Mouse (Mus musculus) cerebellum, adult 2 months (tissue): Measurements from ENCODE around the gene Fcer2a. TPM values are rescaled to one million over a fixed set of nuclear protein-coding genes. Genes with fewer than 3 reads are reported as not detected.

Experiments used
- DNase-seq, 2 experiments: peaks; one replicate each; pipeline ENCODE4 v3.0.0; 2021
- H3K27ac ChIP-seq: fragments of 200-500 bp; 2 replicates; pipeline ENCODE4 v1.5.1; 2012; ENCODE audit warnings: low read length, control low read depth, inconsistent platforms; ENCODE audit not compliant: insufficient read depth
- H3K27me3 ChIP-seq: fragments of 200-500 bp; 2 replicates; pipeline ENCODE4 v1.6.1; 2012; ENCODE audit warnings: inconsistent platforms, mild to moderate bottlenecking, low read length, moderate library complexity; ENCODE audit not compliant: control insufficient read depth, insufficient read depth
- H3K4me1 ChIP-seq: fragments of 200-500 bp; 2 replicates; pipeline ENCODE4 v1.6.1; 2011; ENCODE audit warnings: low read length; ENCODE audit not compliant: control insufficient read depth, insufficient read depth
- H3K4me3 ChIP-seq: fragments of 200-500 bp; replicated peaks from 2 replicates; pipeline ENCODE3; 2011; ENCODE audit warnings: mild to moderate bottlenecking, low read depth, low read length, control low read depth; ENCODE audit not compliant: insufficient read depth
- CTCF ChIP-seq: fragments of 200-500 bp; IDR thresholded peaks from 2 replicates; pipeline ENCODE4 v1.5.1; 2011; ENCODE audit warnings: low read depth, mild to moderate bottlenecking, control low read depth, low read length, moderate library complexity, borderline replicate concordance; ENCODE audit not compliant: insufficient read depth
- POLR2A ChIP-seq: fragments of 200-500 bp; IDR thresholded peaks from 2 replicates; pipeline ENCODE4 v1.6.1; 2011; ENCODE audit warnings: low read length, control low read depth, borderline replicate concordance; ENCODE audit not compliant: insufficient read depth
- WGBS: fragments of 180-500 bp; shearing (Covaris S2); methylation state at CpG from one replicate; pipeline ENCODE4 v1.1.7; 2018; 5-methylcytosine and 5-hydroxymethylcytosine counted together
- polyA plus RNA-seq: library from polyadenylated mRNA; depleted of rRNA; stranded (reverse); fragments of >200 nt; gene quantifications from 2 replicates; pipeline ENCODE4 v1.2.3, GENCODE M21; 2012

Fcer2a gene
- polyA plus RNA-seq, 1 experiment = 0.47 TPM

DNA sequence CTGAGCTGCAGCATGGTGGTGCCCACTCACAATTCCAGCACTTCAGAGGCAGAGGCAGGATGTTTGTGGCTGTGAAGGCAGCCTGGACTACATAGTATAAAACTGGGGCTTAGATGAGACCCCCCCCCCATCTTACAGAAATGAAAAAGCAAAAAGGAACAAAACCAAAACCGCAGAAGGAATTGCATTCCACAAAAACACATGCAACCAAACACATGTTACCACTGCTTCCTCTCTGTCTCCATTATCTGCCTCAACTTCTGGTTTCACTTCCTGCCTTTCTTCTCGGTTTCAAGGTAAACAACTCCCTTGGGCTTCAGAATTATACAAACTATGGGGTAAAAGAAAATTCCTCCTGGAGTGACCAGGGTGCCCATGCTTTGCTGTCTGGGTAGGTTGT, 17.7 kb upstream of the Fcer2a start:
- WGBS = 68% methylated on average over 2 of the region's 2 CpGs
- Histone ChIP-seq H3K4me3 (no peak overlapping the region), H3K27me3 (no peaks in the 10 kb centered on the region), H3K4me1 (no peaks in the 10 kb centered on the region), H3K27ac (no peak overlapping the region)
- DNase-seq = no peak
- no peak for TF ChIP-seq CTCF
- no peak for TF ChIP-seq POLR2A

DNA sequence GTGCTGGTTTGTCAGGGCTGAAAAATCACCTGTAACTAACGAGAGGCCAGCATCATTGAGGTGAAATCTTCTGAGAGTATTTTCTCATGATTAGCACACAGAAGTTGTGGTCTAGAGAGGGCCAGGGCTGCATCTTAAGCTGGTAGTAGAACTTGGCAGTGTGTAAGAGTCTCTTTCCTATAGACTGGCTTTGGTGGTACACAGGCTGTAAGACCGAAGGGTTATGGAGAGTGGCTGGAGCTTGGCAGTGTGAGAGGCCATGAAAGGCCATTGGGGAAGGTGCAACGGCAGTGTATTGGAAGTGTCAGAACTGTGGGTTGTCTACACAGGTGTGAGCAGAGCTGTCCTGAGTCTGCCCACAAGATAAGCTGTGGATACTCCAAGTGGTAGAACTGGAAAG, 16.3 kb upstream of the Fcer2a start:
- H3K4me3 ChIP-seq = no peak overlapping the region
- TF ChIP-seq CTCF (no peak), POLR2A (no peak)
- no peak overlapping the region for H3K27ac ChIP-seq
- 79% methylated on average over 3 of the region's 3 CpGs for WGBS
- no peaks in the 10 kb centered on the region for H3K4me1 ChIP-seq
- no peaks in the 10 kb centered on the region for H3K27me3 ChIP-seq
- DNase-seq = no peak

DNA sequence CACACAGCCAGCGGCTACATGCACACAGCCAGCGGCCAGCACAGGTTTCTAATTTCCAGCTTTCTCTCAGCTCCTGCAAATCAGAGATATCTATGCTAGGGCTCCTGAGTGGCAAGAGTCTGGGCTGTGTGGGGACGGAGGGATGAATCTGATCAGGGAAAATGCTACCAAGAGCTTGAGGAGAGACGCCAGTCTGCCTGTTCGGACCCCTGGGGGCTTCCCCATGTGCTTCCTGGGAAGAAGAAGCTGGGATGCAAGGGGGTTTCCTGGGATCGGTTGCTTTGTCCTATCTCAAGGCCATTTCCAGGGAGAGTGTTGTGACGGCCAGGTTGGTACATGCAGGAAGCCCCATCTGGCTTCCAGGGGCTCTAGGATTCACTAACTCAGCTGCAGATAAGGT, 13.6 kb upstream of the Fcer2a start:
- DNase-seq = no peak
- no peak for TF ChIP-seq POLR2A
- no peak for TF ChIP-seq CTCF
- no peaks in the 10 kb centered on the region for H3K4me1 ChIP-seq
- 64% methylated on average over 7 of the region's 7 CpGs for WGBS
- no peak overlapping the region for H3K4me3 ChIP-seq
- no peaks in the 10 kb centered on the region for H3K27me3 ChIP-seq
- no peak overlapping the region for H3K27ac ChIP-seq

DNA sequence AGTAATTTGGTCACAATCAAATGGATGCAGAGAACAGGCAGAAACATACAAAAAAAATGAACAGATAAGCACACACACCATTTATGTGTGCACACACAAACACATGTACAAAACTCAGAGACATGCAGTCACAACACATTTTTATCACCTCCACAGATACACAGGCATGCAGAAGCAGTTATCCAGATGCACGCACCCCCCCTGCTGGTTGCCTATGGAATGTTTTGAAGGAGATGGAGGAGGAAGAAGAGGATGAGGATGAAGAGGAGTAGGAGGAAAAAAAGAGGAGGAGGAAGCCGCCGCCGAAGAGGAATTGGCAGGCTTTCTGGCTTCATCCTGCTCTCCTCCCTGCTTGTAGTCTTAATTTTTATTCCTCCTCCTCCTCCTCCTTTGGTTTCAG, 11.7 kb upstream of the Fcer2a start:
- WGBS = 35% methylated on average over 4 of the region's 4 CpGs
- no peaks in the 10 kb centered on the region for H3K27me3 ChIP-seq
- no peak overlapping the region for H3K4me3 ChIP-seq
- H3K27ac ChIP-seq = no peak overlapping the region
- no peaks in the 10 kb centered on the region for H3K4me1 ChIP-seq
- no peak for TF ChIP-seq POLR2A
- peak; percentile 38; the same call in 1 of the 2 replicates for TF ChIP-seq CTCF
- no peak for DNase-seq

DNA sequence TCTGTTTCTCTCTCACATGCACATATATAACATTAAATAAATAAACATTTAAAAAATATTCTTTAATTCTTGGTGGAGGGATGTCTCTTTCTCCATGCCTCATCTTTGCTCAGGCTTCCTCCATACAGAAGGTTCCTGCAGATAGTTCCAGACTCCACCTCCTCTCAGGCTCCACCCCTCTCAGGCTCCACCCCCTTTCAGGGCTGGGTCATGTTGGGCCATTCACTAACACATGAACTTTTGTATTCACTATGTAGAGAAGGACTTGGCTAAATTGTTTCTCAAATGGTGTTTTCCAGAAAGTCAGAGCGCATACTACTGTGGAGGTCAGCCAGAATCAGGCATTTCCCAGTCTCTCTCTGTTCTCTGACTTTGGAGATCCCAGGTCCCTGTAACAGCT, 7.5 kb upstream of the Fcer2a start:
- Histone ChIP-seq H3K4me3 (no peak overlapping the region), H3K27ac (no peak overlapping the region), H3K4me1 (no peaks in the 10 kb centered on the region), H3K27me3 (no peaks in the 10 kb centered on the region)
- WGBS = 95% methylated on average over 1 of the region's 1 CpGs
- no peak for DNase-seq
- TF ChIP-seq CTCF (no peak), POLR2A (no peak)

DNA sequence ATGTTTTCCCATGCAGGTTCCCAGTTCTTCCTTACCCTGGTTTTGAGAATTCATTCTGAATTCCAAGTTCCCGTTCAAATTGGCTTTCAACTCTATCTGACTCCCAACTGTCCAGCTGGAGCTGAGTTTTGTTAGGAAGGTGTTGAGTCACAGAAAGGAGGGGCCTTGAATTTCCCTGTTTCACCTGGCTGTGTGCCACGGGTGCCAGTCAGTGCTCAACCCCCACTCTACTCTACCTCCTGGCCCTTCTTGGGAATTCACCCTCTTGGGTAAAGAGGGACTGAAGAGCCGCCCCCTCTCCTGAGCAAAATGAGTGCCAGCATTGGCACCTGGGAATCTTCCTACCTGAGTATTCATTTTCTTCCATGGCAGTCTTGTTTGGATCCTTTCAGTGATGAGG, 3.2 kb downstream of the Fcer2a start:
- Histone ChIP-seq H3K27ac (no peak overlapping the region), H3K27me3 (no peaks in the 10 kb centered on the region), H3K4me1 (no peaks in the 10 kb centered on the region), H3K4me3 (no peak overlapping the region)
- WGBS = 45% methylated on average over 3 of the region's 3 CpGs
- DNase-seq = no peak
- no peak for TF ChIP-seq CTCF
- TF ChIP-seq POLR2A = no peak

DNA sequence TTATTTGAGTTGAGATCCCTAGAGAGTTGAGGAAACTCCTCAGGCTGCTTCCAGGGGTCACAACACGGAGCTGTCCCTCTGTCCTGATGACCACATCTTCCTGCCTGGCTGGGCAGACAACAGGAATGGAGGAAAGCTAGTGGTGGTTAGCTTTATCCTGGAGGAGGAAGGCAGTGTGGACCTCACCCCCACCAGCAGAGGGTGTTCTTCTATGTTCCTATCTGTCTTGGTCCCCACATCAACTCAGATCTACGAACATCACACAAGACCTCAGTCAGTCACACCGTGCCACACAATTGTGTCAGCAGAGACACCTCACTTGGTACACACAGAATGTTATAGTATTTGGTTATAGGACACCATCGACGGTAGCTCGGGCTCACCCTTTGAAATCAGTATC, 6.4 kb downstream of the Fcer2a start:
- Histone ChIP-seq H3K4me3 (no peak overlapping the region), H3K27ac (no peak overlapping the region), H3K4me1 (peaks cover 11% of the 10 kb centered on the region), H3K27me3 (no peaks in the 10 kb centered on the region)
- DNase-seq = no peak
- TF ChIP-seq CTCF (no peak), POLR2A (no peak)
- WGBS = 78% methylated on average over 6 of the region's 6 CpGs

DNA sequence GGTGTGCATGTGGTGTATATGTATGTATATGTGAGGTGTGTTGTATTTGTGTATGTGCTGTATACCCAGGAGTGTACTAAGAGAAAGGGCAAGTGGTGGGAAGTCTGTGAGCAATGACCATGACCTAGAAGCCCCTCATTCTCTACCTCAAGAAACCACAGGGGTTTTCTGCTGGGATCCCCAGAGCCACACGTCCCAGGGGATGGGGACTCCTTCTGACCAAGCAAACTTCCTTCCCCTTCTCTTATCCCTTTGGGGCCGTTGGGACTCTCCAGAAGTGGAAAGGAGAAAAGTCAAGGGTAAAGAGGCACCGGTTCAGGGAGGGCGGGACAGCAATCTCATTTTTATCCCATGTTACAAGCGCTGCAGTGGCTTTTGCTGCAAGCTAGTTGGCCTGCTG, 8.6 kb downstream of the Fcer2a start:
- Histone ChIP-seq H3K27me3 (no peaks in the 10 kb centered on the region), H3K4me3 (no peak overlapping the region), H3K27ac (no peak overlapping the region), H3K4me1 (peaks cover 16% of the 10 kb centered on the region)
- WGBS = 83% methylated on average over 5 of the region's 5 CpGs
- DNase-seq = no peak
- TF ChIP-seq POLR2A = no peak
- no peak for TF ChIP-seq CTCF
